Mouse (Mus musculus) forebrain, embryonic 16.5 days (tissue): Measurements from ENCODE around the gene Tmem205. TPM values are rescaled to one million over a fixed set of nuclear protein-coding genes. Genes with fewer than 3 reads are reported as not detected.
A peak's percentile ranks its signal among the peaks of the same experiment; 100 is the strongest.

Experiments
- ATAC-seq: fragments of 200-750 bp; cut with Nextera tagmentation; 2 replicates; pipeline ENCODE4 v1.8.0; 2017; ENCODE audit warnings: mild to moderate bottlenecking, moderate library complexity
- H3K27ac ChIP-seq: fragments of 300-500 bp; sonication (generic); 2 replicates; pipeline ENCODE4 v1.5.1; 2014; ENCODE audit warnings: low read length, control low read depth
- H3K27me3 ChIP-seq: fragments of 300-500 bp; sonication (generic); replicated peaks from 2 replicates; pipeline ENCODE4 v1.6.1; 2014; ENCODE audit warnings: low read length; ENCODE audit not compliant: control insufficient read depth, insufficient read depth
- H3K36me3 ChIP-seq: fragments of 300-500 bp; sonication (generic); 2 replicates; pipeline ENCODE4 v1.6.1; 2014; ENCODE audit not compliant: control insufficient read depth, insufficient read depth
- H3K4me1 ChIP-seq: fragments of 300-500 bp; sonication (generic); replicated peaks from 2 replicates; pipeline ENCODE4 v1.6.1; 2014; ENCODE audit warnings: low read length; ENCODE audit not compliant: control insufficient read depth, insufficient read depth
- H3K4me2 ChIP-seq: fragments of 300-500 bp; sonication (generic); 2 replicates; pipeline ENCODE4 v1.6.1; 2014; ENCODE audit warnings: mild to moderate bottlenecking, low read length, control low read depth
- H3K4me3 ChIP-seq: fragments of 300-500 bp; sonication (generic); replicated peaks from 2 replicates; pipeline ENCODE4 v1.5.1; 2014; ENCODE audit warnings: mild to moderate bottlenecking, low read length, control low read depth
- H3K9ac ChIP-seq: fragments of 300-500 bp; sonication (generic); replicated peaks from 2 replicates; pipeline ENCODE4 v1.6.1; 2014; ENCODE audit warnings: low read depth, low read length, control low read depth
- H3K9me3 ChIP-seq: fragments of 300-500 bp; sonication (generic); 2 replicates; pipeline ENCODE4 v1.6.1; 2016; ENCODE audit warnings: low read length; ENCODE audit not compliant: control insufficient read depth
- WGBS: fragments of 180-500 bp; shearing (Covaris S2); extraction: QIAGEN DNeasy Blood & Tissue Kit; methylation state at CpG from one replicate; pipeline ENCODE4 v1.1.7; 2014; 5-methylcytosine and 5-hydroxymethylcytosine counted together
- polyA plus RNA-seq: library from polyadenylated mRNA; unstranded; fragments of >200 nt; fragmentation: Nextera tagmentation; extraction: Ambion mirVana; gene quantifications from 2 replicates; pipeline ENCODE4 v1.2.1, GENCODE M21; 2015

Gene Tmem205
- 47.7 and 54.8 TPM in 2 replicates for polyA plus RNA-seq

GRCm38 (mm10) chr9:21927208-21927753, at the start of gene Tmem205, which contains the start of gene Ccdc159:
TSS of gene Tmem205 (minus strand) at chr9:21927556.
TSS of gene Ccdc159 (plus strand) at chr9:21927471.
- WGBS = under 1% methylated on average over 28 of the region's 28 CpGs
- peak within 1 kb of the TSS; percentile 66 for H3K4me2 ChIP-seq

GRCm38 (mm10) chr9:21976626-21977175, 49.3 kb upstream of the Tmem205 start:
- H3K27me3 ChIP-seq = no peaks in the 10 kb centered on the region
- ATAC-seq = no peak
- no peaks in the 10 kb centered on the region for H3K36me3 ChIP-seq
- peaks cover 7% of the 10 kb centered on the region; the same call in 1 of the 2 replicates for H3K4me1 ChIP-seq
- H3K27ac ChIP-seq = no peak overlapping the region
- H3K4me2 ChIP-seq = no peak overlapping the region
- no peak overlapping the region for H3K4me3 ChIP-seq
- no peaks in the 10 kb centered on the region for H3K9me3 ChIP-seq
- 72% methylated on average over 7 of the region's 10 CpGs for WGBS
- no peak overlapping the region for H3K9ac ChIP-seq

More at GRCm38 (mm10) chr9:21927208-21927753, at the start of gene Tmem205, which contains the start of gene Ccdc159:
- Histone ChIP-seq H3K4me1 (peaks cover 14% of the 10 kb centered on the region), H3K9ac (peak within 1 kb of the TSS; percentile 78), H3K4me3 (peak within 1 kb of the TSS; percentile 58), H3K9me3 (no peaks in the 10 kb centered on the region), H3K27me3 (no peaks in the 10 kb centered on the region), H3K27ac (peak within 1 kb of the TSS; percentile 62), H3K36me3 (no peaks in the 10 kb centered on the region)
- ATAC-seq = peak; percentile 96

GRCm38 (mm10) chr9:21969304-21969703, 41.9 kb upstream of the Tmem205 start:
- Histone ChIP-seq H3K36me3 (no peaks in the 10 kb centered on the region), H3K4me2 (no peak overlapping the region), H3K9me3 (no peaks in the 10 kb centered on the region), H3K9ac (no peak overlapping the region), H3K27me3 (no peaks in the 10 kb centered on the region), H3K27ac (no peak overlapping the region), H3K4me1 (no peaks in the 10 kb centered on the region), H3K4me3 (no peak overlapping the region)
- WGBS = 94% methylated on average over 4 of the region's 4 CpGs
- ATAC-seq = no peak

- 64% methylated on average over 6 of the region's 6 CpGs for WGBS
- H3K9ac ChIP-seq = no peak overlapping the region
- ATAC-seq = no peak
- no peak overlapping the region for H3K4me3 ChIP-seq
- no peaks in the 10 kb centered on the region for H3K9me3 ChIP-seq
- H3K27me3 ChIP-seq = no peaks in the 10 kb centered on the region
- H3K27ac ChIP-seq = no peak overlapping the region
- no peaks in the 10 kb centered on the region for H3K4me1 ChIP-seq
- no peaks in the 10 kb centered on the region for H3K36me3 ChIP-seq
- H3K4me2 ChIP-seq = no peak overlapping the region
Observed at GRCm38 (mm10) chr9:21968883-21969282, 41.5 kb upstream of the Tmem205 start.

- H3K27me3 ChIP-seq = peaks cover 38% of the 10 kb centered on the region
- H3K27ac ChIP-seq = no peak within 1 kb of the TSS
- ATAC-seq = no peak
- no peaks in the 10 kb centered on the region for H3K9me3 ChIP-seq
- H3K4me1 ChIP-seq = peaks cover 16% of the 10 kb centered on the region
- peak within 1 kb of the TSS; percentile 44 for H3K4me3 ChIP-seq
- H3K9ac ChIP-seq = peak within 1 kb of the TSS; percentile 47
- peak within 1 kb of the TSS; percentile 76 for H3K4me2 ChIP-seq
- no peaks in the 10 kb centered on the region for H3K36me3 ChIP-seq
- 29% methylated on average over 8 of the region's 8 CpGs for WGBS
Observed at GRCm38 (mm10) chr9:21963417-21963816, 36.1 kb upstream of the Tmem205 start, which contains the start of gene Epor. TSS of gene Epor (minus strand) at chr9:21963506.

- Histone ChIP-seq H3K27me3 (peaks cover 38% of the 10 kb centered on the region), H3K9me3 (no peaks in the 10 kb centered on the region), H3K27ac (no peak overlapping the region), H3K4me2 (peak overlapping the region; percentile 76), H3K36me3 (no peaks in the 10 kb centered on the region), H3K9ac (peak overlapping the region; percentile 47), H3K4me1 (peaks cover 16% of the 10 kb centered on the region), H3K4me3 (peak overlapping the region; percentile 44)
- WGBS = 3% methylated on average over 34 of the region's 34 CpGs
- ATAC-seq = peak; percentile 79
Observed at GRCm38 (mm10) chr9:21962416-21963059, 35.2 kb upstream of the Tmem205 start.

GRCm38 (mm10) chr9:21962010-21962409, 34.7 kb upstream of the Tmem205 start:
- H3K9ac ChIP-seq = peak overlapping the region; percentile 47
- peak; percentile 51 for ATAC-seq
- H3K4me1 ChIP-seq = peaks cover 16% of the 10 kb centered on the region
- H3K4me3 ChIP-seq = peak overlapping the region; percentile 44
- no peaks in the 10 kb centered on the region for H3K9me3 ChIP-seq
- no peaks in the 10 kb centered on the region for H3K36me3 ChIP-seq
- H3K27ac ChIP-seq = no peak overlapping the region
- peak overlapping the region; percentile 76 for H3K4me2 ChIP-seq
- WGBS = under 1% methylated on average over 15 of the region's 15 CpGs
- peaks cover 38% of the 10 kb centered on the region for H3K27me3 ChIP-seq

- Histone ChIP-seq H3K9ac (no peak overlapping the region), H3K9me3 (no peaks in the 10 kb centered on the region), H3K36me3 (no peaks in the 10 kb centered on the region), H3K4me2 (peak overlapping the region; percentile 76), H3K27me3 (peaks cover 38% of the 10 kb centered on the region), H3K4me3 (peak overlapping the region; percentile 44), H3K27ac (no peak overlapping the region), H3K4me1 (peaks cover 19% of the 10 kb centered on the region)
- ATAC-seq = no peak
- WGBS = 1% methylated on average over 35 of the region's 35 CpGs
Observed at GRCm38 (mm10) chr9:21961366-21961980, 34.1 kb upstream of the Tmem205 start.

- peaks cover 38% of the 10 kb centered on the region for H3K27me3 ChIP-seq
- 11% methylated on average over 26 of the region's 26 CpGs for WGBS
- no peak overlapping the region for H3K4me2 ChIP-seq
Observed at GRCm38 (mm10) chr9:21960558-21961208, 33.3 kb upstream of the Tmem205 start.

More at GRCm38 (mm10) chr9:21960558-21961208, 33.3 kb upstream of the Tmem205 start:
- no peaks in the 10 kb centered on the region for H3K9me3 ChIP-seq
- H3K9ac ChIP-seq = no peak overlapping the region
- no peaks in the 10 kb centered on the region for H3K36me3 ChIP-seq
- H3K4me3 ChIP-seq = no peak overlapping the region
- peaks cover 22% of the 10 kb centered on the region for H3K4me1 ChIP-seq
- no peak for ATAC-seq
- H3K27ac ChIP-seq = no peak overlapping the region
